Mouse (Mus musculus) heart, embryonic 11.5 days (tissue): Measurements from ENCODE around the gene Gnptab. TPM values are rescaled to one million over a fixed set of nuclear protein-coding genes. Genes with fewer than 3 reads are reported as not detected.

Experiments
- ATAC-seq: fragments of 200-750 bp; cut with Nextera tagmentation; replicated peaks from 2 replicates; pipeline ENCODE4 v1.8.0; 2017; ENCODE audit warnings: moderate library complexity; ENCODE audit not compliant: insufficient number of reproducible peaks, low FRiP score, low TSS enrichment
- H3K27ac ChIP-seq: fragments of 300-500 bp; sonication (generic); 2 replicates; pipeline ENCODE4 v1.5.1; 2014; ENCODE audit warnings: mild to moderate bottlenecking, low read depth, low read length
- H3K27me3 ChIP-seq: fragments of 300-500 bp; sonication (generic); 2 replicates; pipeline ENCODE4 v1.6.1; 2014; ENCODE audit warnings: mild to moderate bottlenecking, low read length, mixed read lengths; ENCODE audit not compliant: control insufficient read depth, insufficient read depth
- H3K36me3 ChIP-seq: fragments of 300-500 bp; sonication (generic); 2 replicates; pipeline ENCODE4 v1.6.1; 2014; ENCODE audit warnings: mild to moderate bottlenecking, low read length, moderate library complexity, mixed read lengths; ENCODE audit not compliant: control insufficient read depth, insufficient read depth
- H3K4me1 ChIP-seq: fragments of 300-500 bp; sonication (generic); 2 replicates; pipeline ENCODE4 v1.6.1; 2014; ENCODE audit warnings: low read length; ENCODE audit not compliant: control insufficient read depth, insufficient read depth
- H3K4me2 ChIP-seq: fragments of 300-500 bp; sonication (generic); 2 replicates; pipeline ENCODE4 v1.6.1; 2014; ENCODE audit warnings: mild to moderate bottlenecking, moderate library complexity
- H3K4me3 ChIP-seq: fragments of 300-500 bp; sonication (generic); 2 replicates; pipeline ENCODE4 v1.5.1; 2014; ENCODE audit warnings: low read depth, low read length
- H3K9ac ChIP-seq: fragments of 300-500 bp; sonication (generic); 2 replicates; pipeline ENCODE4 v1.6.1; 2014; ENCODE audit warnings: mild to moderate bottlenecking, low read depth, low read length, moderate library complexity
- H3K9me3 ChIP-seq: fragments of 300-500 bp; sonication (generic); replicated peaks from 2 replicates; pipeline ENCODE4 v1.6.1; 2016; ENCODE audit warnings: low read length; ENCODE audit not compliant: control insufficient read depth
- WGBS: fragments of 180-500 bp; shearing (Covaris S2); extraction: QIAGEN DNeasy Blood & Tissue Kit; methylation state at CpG from one replicate; pipeline ENCODE4 v1.1.7; 2014; ENCODE audit not compliant: insufficient replicate concordance; 5-methylcytosine and 5-hydroxymethylcytosine counted together
- polyA plus RNA-seq: library from polyadenylated mRNA; unstranded; fragments of >200 nt; fragmentation: Nextera tagmentation; extraction: Ambion mirVana; gene quantifications from 2 replicates; pipeline ENCODE4 v1.2.1, GENCODE M21; 2014

Gnptab gene
- polyA plus RNA-seq, 1 experiment from 2014 or later: 8.3 TPM

- Histone ChIP-seq H3K4me3 (no peak overlapping the region), H3K36me3 (no peaks in the 10 kb centered on the region), H3K4me1 (no peaks in the 10 kb centered on the region), H3K9ac (no peak overlapping the region), H3K4me2 (no peak overlapping the region), H3K27me3 (no peaks in the 10 kb centered on the region), H3K9me3 (no peaks in the 10 kb centered on the region), H3K27ac (no peak overlapping the region)
- 77% methylated on average over 17 of the region's 17 CpGs for WGBS
- ATAC-seq: no peak
Observed at GRCm38 (mm10) chr10:88412290-88412995, 33.5 kb downstream of the Gnptab start.

DNA sequence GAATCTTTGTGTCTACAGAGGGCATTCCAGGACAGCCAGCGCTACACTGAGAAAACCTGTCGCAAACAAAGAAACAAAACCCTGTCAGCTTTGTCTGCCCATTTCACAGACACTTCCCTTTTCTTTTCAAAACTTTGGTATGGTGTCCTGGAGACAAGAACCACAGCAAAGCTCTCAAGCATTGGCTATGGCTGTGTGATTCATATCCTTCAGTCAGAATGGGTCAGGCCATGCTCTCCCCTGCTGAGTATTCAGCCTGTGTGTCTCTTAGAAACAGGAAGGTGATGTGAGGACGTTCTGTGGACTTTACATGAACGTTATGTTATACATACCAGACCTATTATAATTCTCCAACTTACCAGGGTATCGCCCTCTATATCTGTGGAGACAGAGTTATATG, 38.8 kb downstream of the Gnptab start:
- Histone ChIP-seq H3K27me3 (no peaks in the 10 kb centered on the region), H3K4me2 (no peak overlapping the region), H3K36me3 (no peaks in the 10 kb centered on the region), H3K27ac (no peak overlapping the region), H3K9me3 (no peaks in the 10 kb centered on the region), H3K4me3 (no peak overlapping the region), H3K9ac (no peak overlapping the region), H3K4me1 (no peaks in the 10 kb centered on the region)
- WGBS: 87% methylated on average over 5 of the region's 5 CpGs
- no peak for ATAC-seq

DNA sequence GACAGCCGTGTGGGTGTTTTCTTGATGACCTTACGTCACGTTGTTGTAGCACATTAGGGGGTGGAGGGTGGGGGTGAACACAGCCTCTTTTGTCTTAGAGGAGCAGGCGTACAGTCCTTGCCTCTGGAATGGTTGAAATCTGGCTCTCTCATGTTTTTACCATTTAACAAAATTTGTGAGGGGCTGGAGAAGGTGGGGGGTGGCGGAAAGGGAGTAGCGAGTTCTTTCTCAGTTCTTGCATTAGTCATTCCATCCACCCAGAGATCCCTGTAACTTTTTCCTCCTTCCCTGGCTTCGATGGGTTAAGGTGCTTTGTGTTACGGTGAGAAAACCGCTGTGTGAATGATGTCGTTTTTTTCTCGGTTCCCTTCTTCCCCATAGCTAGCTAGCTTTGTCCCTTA, 41.2 kb downstream of the Gnptab start:
- H3K36me3 ChIP-seq: no peaks in the 10 kb centered on the region
- no peaks in the 10 kb centered on the region for H3K27me3 ChIP-seq
- H3K4me3 ChIP-seq: no peak overlapping the region
- H3K9ac ChIP-seq: no peak overlapping the region
- H3K9me3 ChIP-seq: no peaks in the 10 kb centered on the region
- no peak overlapping the region for H3K4me2 ChIP-seq
- no peaks in the 10 kb centered on the region for H3K4me1 ChIP-seq
- H3K27ac ChIP-seq: no peak overlapping the region
- WGBS: 78% methylated on average over 11 of the region's 11 CpGs
- no peak for ATAC-seq

DNA sequence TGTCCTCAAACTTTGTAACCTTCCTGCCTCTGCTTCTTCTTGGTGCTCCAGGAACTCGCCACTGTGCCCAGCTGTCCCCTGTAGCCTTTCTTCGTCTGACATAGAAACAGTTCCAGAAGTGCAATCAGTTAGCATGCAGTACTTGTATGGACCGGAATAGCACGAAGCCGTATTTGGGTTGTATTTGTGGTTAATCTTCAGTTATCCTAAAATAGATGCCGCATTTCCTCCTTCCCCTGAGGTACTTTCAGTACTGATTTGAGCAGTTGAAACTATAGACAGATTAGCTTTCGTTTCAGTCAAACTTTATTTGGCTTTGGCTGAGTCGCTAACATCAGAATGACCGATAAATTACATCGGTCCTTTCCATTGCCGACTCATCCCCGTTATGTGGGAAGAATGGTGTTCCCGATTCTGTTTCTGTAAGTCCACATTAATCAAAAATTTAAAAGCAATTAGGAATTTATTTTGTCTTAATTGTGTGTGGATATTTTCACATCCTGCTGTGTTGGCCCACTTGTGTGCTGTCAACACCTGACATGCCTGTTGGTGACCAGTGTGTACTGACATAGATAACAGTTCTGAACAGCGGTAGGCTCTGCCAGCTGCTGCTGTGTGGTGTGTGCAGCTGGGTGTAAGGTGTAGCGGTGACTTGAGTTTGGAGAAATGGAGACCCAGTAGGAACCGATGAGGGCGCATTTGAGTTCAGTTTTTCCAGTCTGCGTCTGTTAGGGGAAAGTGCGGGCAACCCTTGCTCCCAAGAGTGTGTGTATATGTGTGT, 41.9 kb downstream of the Gnptab start:
- 82% methylated on average over 19 of the region's 19 CpGs for WGBS
- ATAC-seq: no peak
- H3K9ac ChIP-seq: no peak overlapping the region
- no peaks in the 10 kb centered on the region for H3K9me3 ChIP-seq
- H3K36me3 ChIP-seq: no peaks in the 10 kb centered on the region
- H3K4me3 ChIP-seq: no peak overlapping the region
- no peaks in the 10 kb centered on the region for H3K27me3 ChIP-seq
- no peak overlapping the region for H3K4me2 ChIP-seq
- no peaks in the 10 kb centered on the region for H3K4me1 ChIP-seq
- H3K27ac ChIP-seq: no peak overlapping the region

- 91% methylated on average over 2 of the region's 2 CpGs for WGBS
- Histone ChIP-seq H3K36me3 (no peaks in the 10 kb centered on the region), H3K4me1 (no peaks in the 10 kb centered on the region), H3K4me2 (no peak overlapping the region), H3K4me3 (no peak overlapping the region), H3K27ac (no peak overlapping the region), H3K9ac (no peak overlapping the region), H3K9me3 (no peaks in the 10 kb centered on the region), H3K27me3 (no peaks in the 10 kb centered on the region)
- no peak; the same call in 1 of the 2 replicates for ATAC-seq
Observed at GRCm38 (mm10) chr10:88426158-88426816, 47.4 kb downstream of the Gnptab start.

GRCm38 (mm10) chr10:88426896-88427295, 48.0 kb downstream of the Gnptab start:
- Histone ChIP-seq H3K4me2 (no peak overlapping the region), H3K36me3 (no peaks in the 10 kb centered on the region), H3K27me3 (no peaks in the 10 kb centered on the region), H3K27ac (no peak overlapping the region), H3K4me3 (no peak overlapping the region), H3K9me3 (no peaks in the 10 kb centered on the region), H3K9ac (no peak overlapping the region), H3K4me1 (no peaks in the 10 kb centered on the region)
- 56% methylated on average over 5 of the region's 5 CpGs for WGBS
- no peak for ATAC-seq

DNA sequence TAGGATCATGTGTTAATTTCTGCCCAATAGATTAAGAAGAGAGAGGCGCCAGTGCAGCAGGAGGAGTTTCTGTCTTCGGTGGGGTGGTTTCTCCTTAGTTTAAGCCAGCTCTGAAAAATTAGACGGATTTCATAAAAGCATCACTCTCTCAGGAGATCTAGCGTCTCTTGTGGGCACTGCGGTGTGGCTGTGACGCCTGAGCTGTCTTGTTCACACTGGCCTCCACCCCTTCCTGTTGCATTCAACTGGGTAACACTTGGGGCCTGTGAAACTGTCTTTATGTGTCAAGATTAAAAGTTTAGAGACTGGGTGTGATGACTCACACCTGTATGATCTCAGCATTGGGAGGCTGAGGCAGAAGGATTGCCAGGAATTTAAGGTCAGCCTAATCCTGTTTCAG, 49.1 kb downstream of the Gnptab start:
- no peaks in the 10 kb centered on the region for H3K36me3 ChIP-seq
- H3K4me1 ChIP-seq: no peaks in the 10 kb centered on the region
- no peak for ATAC-seq
- H3K27ac ChIP-seq: no peak overlapping the region
- H3K4me3 ChIP-seq: no peak overlapping the region
- no peaks in the 10 kb centered on the region for H3K9me3 ChIP-seq
- no peak overlapping the region for H3K9ac ChIP-seq
- H3K27me3 ChIP-seq: no peaks in the 10 kb centered on the region
- 85% methylated on average over 6 of the region's 6 CpGs for WGBS
- no peak overlapping the region for H3K4me2 ChIP-seq

GRCm38 (mm10) chr10:88441224-88441623, 62.3 kb downstream of the Gnptab start:
- Histone ChIP-seq H3K9ac (no peak overlapping the region), H3K4me1 (no peaks in the 10 kb centered on the region), H3K9me3 (no peaks in the 10 kb centered on the region), H3K4me2 (no peak overlapping the region), H3K36me3 (no peaks in the 10 kb centered on the region), H3K27ac (no peak overlapping the region), H3K4me3 (no peak overlapping the region), H3K27me3 (no peaks in the 10 kb centered on the region)
- no peak for ATAC-seq
- 81% methylated on average over 6 of the region's 6 CpGs for WGBS
